Mouse (Mus musculus): ENCODE measurements around the gene Elp4. TPM values are rescaled to one million over a fixed set of nuclear protein-coding genes. Genes with fewer than 3 reads are reported as not detected.

Elp4 gene
- polyA plus RNA-seq, 1 experiment from 2014 or later = 39.2 TPM

GRCm38 (mm10) chr2:105730704-105731103 lies 173.7 kb downstream of the Elp4 start:
- H3K27me3 ChIP-seq (ENCODE audit: control insufficient read depth, insufficient read depth, low read length) = no peaks in the 10 kb centered on the region
- no peaks in the 10 kb centered on the region for H3K4me1 ChIP-seq (ENCODE audit: control insufficient read depth, insufficient read depth, low read length)
- no peaks in the 10 kb centered on the region for H3K36me3 ChIP-seq (ENCODE audit: control insufficient read depth, insufficient read depth, low read length)
- H3K9ac ChIP-seq (replicated peaks; ENCODE audit: low read length) = no peak overlapping the region
- ATAC-seq (ENCODE audit: low FRiP score, low TSS enrichment) (no peak), DNase-seq (no peak)
- H3K4me2 ChIP-seq (ENCODE audit: low read length) = no peak overlapping the region
- 93% methylated on average over 3 of the region's 3 CpGs for WGBS
- no peaks in the 10 kb centered on the region for H3K9me3 ChIP-seq (ENCODE audit: control insufficient read depth, low read length)
- no peak overlapping the region for H3K4me3 ChIP-seq (replicated peaks; ENCODE audit: low read depth, low read length)
- no peak overlapping the region for H3K27ac ChIP-seq (replicated peaks; ENCODE audit: low read depth, low read length)

- ATAC-seq (ENCODE audit: low FRiP score, low TSS enrichment) = no peak
Observed at GRCm38 (mm10) chr2:105726657-105727056, 177.7 kb downstream of the Elp4 start.

GRCm38 (mm10) chr2:105715409-105716115 lies 188.8 kb downstream of the Elp4 start:
- H3K9me3 ChIP-seq (ENCODE audit: control insufficient read depth, low read length) = no peaks in the 10 kb centered on the region
- no peaks in the 10 kb centered on the region for H3K36me3 ChIP-seq (ENCODE audit: control insufficient read depth, insufficient read depth, low read length)
- no peak for DNase-seq
- H3K9ac ChIP-seq (replicated peaks; ENCODE audit: low read length) = no peak overlapping the region
- no peak overlapping the region for H3K4me3 ChIP-seq (replicated peaks; ENCODE audit: low read depth, low read length)
- no peaks in the 10 kb centered on the region for H3K4me1 ChIP-seq (ENCODE audit: control insufficient read depth, insufficient read depth, low read length)
- H3K27me3 ChIP-seq (ENCODE audit: control insufficient read depth, insufficient read depth, low read length) = peaks cover 43% of the 10 kb centered on the region
- 0 out of 2 replicates have a peak overlapping the region, but pooled peaks have one; percentile 26 for H3K27ac ChIP-seq (replicated peaks; ENCODE audit: low read depth, low read length)
- 59% methylated on average over 8 of the region's 8 CpGs for WGBS
- no peak for ATAC-seq (ENCODE audit: low FRiP score, low TSS enrichment)
- no peak overlapping the region for H3K4me2 ChIP-seq (ENCODE audit: low read length)

More at GRCm38 (mm10) chr2:105726657-105727056, 177.7 kb downstream of the Elp4 start:
- Histone ChIP-seq H3K27me3 (ENCODE audit: control insufficient read depth, insufficient read depth, low read length) (peaks cover 19% of the 10 kb centered on the region), H3K4me1 (ENCODE audit: control insufficient read depth, insufficient read depth, low read length) (no peaks in the 10 kb centered on the region), H3K9ac (replicated peaks; ENCODE audit: low read length) (no peak overlapping the region), H3K9me3 (ENCODE audit: control insufficient read depth, low read length) (no peaks in the 10 kb centered on the region), H3K27ac (replicated peaks; ENCODE audit: low read depth, low read length) (no peak overlapping the region), H3K4me2 (ENCODE audit: low read length) (no peak overlapping the region), H3K4me3 (replicated peaks; ENCODE audit: low read depth, low read length) (no peak overlapping the region), H3K36me3 (ENCODE audit: control insufficient read depth, insufficient read depth, low read length) (no peaks in the 10 kb centered on the region)
- WGBS = 76% methylated on average over 9 of the region's 9 CpGs
- DNase-seq = no peak

GRCm38 (mm10) chr2:105710511-105710910 lies 193.9 kb downstream of the Elp4 start:
- Histone ChIP-seq H3K9ac (replicated peaks; ENCODE audit: low read length) (no peak overlapping the region), H3K27ac (replicated peaks; ENCODE audit: low read depth, low read length) (no peak overlapping the region), H3K36me3 (ENCODE audit: control insufficient read depth, insufficient read depth, low read length) (no peaks in the 10 kb centered on the region), H3K9me3 (ENCODE audit: control insufficient read depth, low read length) (no peaks in the 10 kb centered on the region), H3K4me1 (ENCODE audit: control insufficient read depth, insufficient read depth, low read length) (no peaks in the 10 kb centered on the region), H3K4me3 (replicated peaks; ENCODE audit: low read depth, low read length) (no peak overlapping the region), H3K27me3 (ENCODE audit: control insufficient read depth, insufficient read depth, low read length) (peaks cover 7% of the 10 kb centered on the region; the same call in 1 of the 2 replicates), H3K4me2 (ENCODE audit: low read length) (no peak overlapping the region)
- no peak for DNase-seq
- ATAC-seq (ENCODE audit: low FRiP score, low TSS enrichment) = peak; percentile 24; the same call in 1 of the 2 replicates
- WGBS = 29% methylated on average over 3 of the region's 3 CpGs

GRCm38 (mm10) chr2:105709126-105709525 lies 195.2 kb downstream of the Elp4 start:
- no peak overlapping the region for H3K27ac ChIP-seq (replicated peaks; ENCODE audit: low read depth, low read length)
- no peak overlapping the region for H3K9ac ChIP-seq (replicated peaks; ENCODE audit: low read length)
- 87% methylated on average over 3 of the region's 3 CpGs for WGBS
- no peaks in the 10 kb centered on the region for H3K36me3 ChIP-seq (ENCODE audit: control insufficient read depth, insufficient read depth, low read length)
- DNase-seq (peak; percentile 32), ATAC-seq (ENCODE audit: low FRiP score, low TSS enrichment) (no peak)
- no peaks in the 10 kb centered on the region for H3K4me1 ChIP-seq (ENCODE audit: control insufficient read depth, insufficient read depth, low read length)
- no peak overlapping the region for H3K4me3 ChIP-seq (replicated peaks; ENCODE audit: low read depth, low read length)
- H3K9me3 ChIP-seq (ENCODE audit: control insufficient read depth, low read length) = no peaks in the 10 kb centered on the region
- 0 out of 2 replicates have a peak, but pooled peaks cover 4% of the 10 kb centered on the region for H3K27me3 ChIP-seq (ENCODE audit: control insufficient read depth, insufficient read depth, low read length)
- H3K4me2 ChIP-seq (ENCODE audit: low read length) = no peak overlapping the region

GRCm38 (mm10) chr2:105705320-105705719 lies 199.0 kb downstream of the Elp4 start:
- 50% methylated on average over 2 of the region's 2 CpGs for WGBS
- no peak for DNase-seq
- Histone ChIP-seq H3K9me3 (ENCODE audit: control insufficient read depth, low read length) (no peaks in the 10 kb centered on the region), H3K27me3 (ENCODE audit: control insufficient read depth, insufficient read depth, low read length) (no peaks in the 10 kb centered on the region), H3K36me3 (ENCODE audit: control insufficient read depth, insufficient read depth, low read length) (no peaks in the 10 kb centered on the region), H3K4me1 (ENCODE audit: control insufficient read depth, insufficient read depth, low read length) (no peaks in the 10 kb centered on the region), H3K4me3 (replicated peaks; ENCODE audit: low read depth, low read length) (no peak overlapping the region), H3K9ac (replicated peaks; ENCODE audit: low read length) (no peak overlapping the region), H3K27ac (replicated peaks; ENCODE audit: low read depth, low read length) (no peak overlapping the region), H3K4me2 (ENCODE audit: low read length) (no peak overlapping the region)
- ATAC-seq (ENCODE audit: low FRiP score, low TSS enrichment) = no peak

GRCm38 (mm10) chr2:105702586-105702985 lies 201.8 kb downstream of the Elp4 start:
- DNase-seq (no peak), ATAC-seq (ENCODE audit: low FRiP score, low TSS enrichment) (no peak)
- Histone ChIP-seq H3K9me3 (ENCODE audit: control insufficient read depth, low read length) (no peaks in the 10 kb centered on the region), H3K9ac (replicated peaks; ENCODE audit: low read length) (no peak overlapping the region), H3K27me3 (ENCODE audit: control insufficient read depth, insufficient read depth, low read length) (no peaks in the 10 kb centered on the region), H3K4me3 (replicated peaks; ENCODE audit: low read depth, low read length) (no peak overlapping the region), H3K27ac (replicated peaks; ENCODE audit: low read depth, low read length) (no peak overlapping the region), H3K4me1 (ENCODE audit: control insufficient read depth, insufficient read depth, low read length) (no peaks in the 10 kb centered on the region), H3K4me2 (ENCODE audit: low read length) (no peak overlapping the region), H3K36me3 (ENCODE audit: control insufficient read depth, insufficient read depth, low read length) (no peaks in the 10 kb centered on the region)
- WGBS = 87% methylated on average over 10 of the region's 10 CpGs

- no peak overlapping the region for H3K9ac ChIP-seq (replicated peaks; ENCODE audit: low read length)
- no peaks in the 10 kb centered on the region for H3K9me3 ChIP-seq (ENCODE audit: control insufficient read depth, low read length)
- ATAC-seq (ENCODE audit: low FRiP score, low TSS enrichment) = no peak
- no peak overlapping the region for H3K4me2 ChIP-seq (ENCODE audit: low read length)
- H3K27ac ChIP-seq (replicated peaks; ENCODE audit: low read depth, low read length) = no peak overlapping the region
- no peak for DNase-seq
- H3K4me3 ChIP-seq (replicated peaks; ENCODE audit: low read depth, low read length) = no peak overlapping the region
- H3K27me3 ChIP-seq (ENCODE audit: control insufficient read depth, insufficient read depth, low read length) = no peaks in the 10 kb centered on the region
- WGBS = 73% methylated on average over 4 of the region's 4 CpGs
- H3K36me3 ChIP-seq (ENCODE audit: control insufficient read depth, insufficient read depth, low read length) = no peaks in the 10 kb centered on the region
- no peaks in the 10 kb centered on the region for H3K4me1 ChIP-seq (ENCODE audit: control insufficient read depth, insufficient read depth, low read length)
Observed at GRCm38 (mm10) chr2:105701781-105702180, 202.6 kb downstream of the Elp4 start.

- DNase-seq = no peak
- Histone ChIP-seq H3K27ac (replicated peaks; ENCODE audit: low read depth, low read length) (no peak overlapping the region), H3K4me2 (ENCODE audit: low read length) (no peak overlapping the region), H3K27me3 (ENCODE audit: control insufficient read depth, insufficient read depth, low read length) (peaks cover 7% of the 10 kb centered on the region; the same call in 1 of the 2 replicates), H3K9me3 (ENCODE audit: control insufficient read depth, low read length) (no peaks in the 10 kb centered on the region), H3K4me3 (replicated peaks; ENCODE audit: low read depth, low read length) (no peak overlapping the region), H3K9ac (replicated peaks; ENCODE audit: low read length) (no peak overlapping the region), H3K36me3 (ENCODE audit: control insufficient read depth, insufficient read depth, low read length) (no peaks in the 10 kb centered on the region), H3K4me1 (ENCODE audit: control insufficient read depth, insufficient read depth, low read length) (no peaks in the 10 kb centered on the region)
- no peak for ATAC-seq (ENCODE audit: low FRiP score, low TSS enrichment)
- WGBS = 72% methylated on average over 2 of the region's 2 CpGs
Observed at GRCm38 (mm10) chr2:105698631-105699030, 205.7 kb downstream of the Elp4 start.
